Mouse (Mus musculus) embryonic facial prominence, embryonic 14.5 days (tissue): ENCODE data around the gene Cd72. TPM values are rescaled to one million over a fixed set of nuclear protein-coding genes. Genes with fewer than 3 reads are reported as not detected.
A peak's percentile ranks its signal among the peaks of the same experiment; 100 is the strongest.

Source experiments
- ATAC-seq: fragments of 200-750 bp; cut with Nextera tagmentation; 2 replicates; pipeline ENCODE4 v1.8.0; 2017; ENCODE audit warnings: low read depth, moderate number of reproducible peaks, moderate TSS enrichment
- DNase-seq: peaks from one replicate; pipeline ENCODE4 v3.0.0-alpha.2; 2015; ENCODE audit warnings: low spot score
- H3K27ac ChIP-seq: fragments of 300-500 bp; sonication (generic); replicated peaks from 2 replicates; pipeline ENCODE4 v1.5.1; 2014; ENCODE audit warnings: low read depth, mild to moderate bottlenecking, low read length, moderate library complexity
- H3K27me3 ChIP-seq: fragments of 300-500 bp; sonication (generic); replicated peaks from 2 replicates; pipeline ENCODE4 v1.6.1; 2014; ENCODE audit warnings: low read length; ENCODE audit not compliant: control insufficient read depth, insufficient read depth
- H3K36me3 ChIP-seq: fragments of 300-500 bp; sonication (generic); 2 replicates; pipeline ENCODE4 v1.6.1; 2014; ENCODE audit warnings: low read length, mixed read lengths; ENCODE audit not compliant: control insufficient read depth, insufficient read depth
- H3K4me1 ChIP-seq: fragments of 300-500 bp; sonication (generic); 2 replicates; pipeline ENCODE4 v1.6.1; 2014; ENCODE audit warnings: antibody characterized with exemption, low read length; ENCODE audit not compliant: control insufficient read depth, insufficient read depth
- H3K4me2 ChIP-seq: fragments of 300-500 bp; sonication (generic); 2 replicates; pipeline ENCODE4 v1.6.1; 2014; ENCODE audit warnings: low read depth, mild to moderate bottlenecking, low read length, moderate library complexity, mixed read lengths
- H3K4me3 ChIP-seq: fragments of 300-500 bp; sonication (generic); 2 replicates; pipeline ENCODE4 v1.5.1; 2014; ENCODE audit warnings: low read depth, mild to moderate bottlenecking, low read length
- H3K9ac ChIP-seq: fragments of 300-500 bp; sonication (generic); 2 replicates; pipeline ENCODE4 v1.6.1; 2014; ENCODE audit warnings: low read depth, mild to moderate bottlenecking, low read length, moderate library complexity, mixed read lengths
- H3K9me3 ChIP-seq: fragments of 300-500 bp; sonication (generic); 2 replicates; pipeline ENCODE4 v1.6.1; 2016; ENCODE audit warnings: low read length; ENCODE audit not compliant: control insufficient read depth
- WGBS: fragments of 180-500 bp; shearing (Covaris S2); extraction: QIAGEN DNeasy Blood & Tissue Kit; methylation state at CpG from one replicate; pipeline ENCODE4 v1.1.7; 2014; 5-methylcytosine and 5-hydroxymethylcytosine counted together
- polyA plus RNA-seq: library from polyadenylated mRNA; unstranded; fragments of >200 nt; fragmentation: Nextera tagmentation; extraction: Ambion mirVana; gene quantifications from 2 replicates; pipeline ENCODE4 v1.2.1, GENCODE M21; 2014

Cd72 gene
- polyA plus RNA-seq, 1 experiment from 2014 or later: 2.9 TPM

DNA sequence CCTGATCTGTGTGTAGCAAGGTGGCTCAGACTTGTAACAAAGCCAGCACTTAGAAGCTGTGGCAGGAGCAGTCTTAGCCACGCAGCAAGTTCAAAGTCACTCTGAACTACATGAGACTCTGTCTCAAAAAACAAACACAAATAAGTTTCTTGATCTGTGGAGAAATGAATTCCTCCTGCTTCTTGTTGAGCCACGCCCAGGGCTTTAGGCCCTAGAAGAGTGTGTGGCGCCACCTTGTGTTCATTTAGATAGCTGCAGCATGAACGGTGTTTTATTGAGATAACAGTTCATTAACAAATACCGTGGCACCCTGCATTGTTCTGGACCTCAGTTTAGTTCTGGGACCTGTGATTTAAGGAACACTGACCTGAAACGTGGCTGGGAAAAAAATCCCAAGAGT lies 34.1 kb downstream of the Cd72 start:
- peak; percentile 93 for DNase-seq
- no peak overlapping the region for H3K4me3 ChIP-seq
- H3K27ac ChIP-seq: 0 out of 2 replicates have a peak overlapping the region, but pooled peaks have one; percentile 28
- no peaks in the 10 kb centered on the region; the same call in 1 of the 2 replicates for H3K4me1 ChIP-seq
- H3K27me3 ChIP-seq: peaks cover 15% of the 10 kb centered on the region; the same call in 1 of the 2 replicates
- H3K4me2 ChIP-seq: no peak overlapping the region
- 2% methylated on average over 6 of the region's 6 CpGs for WGBS
- 0 out of 2 replicates have a peak, but pooled peaks have one; percentile 28 for ATAC-seq
- H3K9ac ChIP-seq: 0 out of 2 replicates have a peak overlapping the region, but pooled peaks have one; percentile 3
- no peaks in the 10 kb centered on the region for H3K9me3 ChIP-seq
- peaks cover 64% of the 10 kb centered on the region for H3K36me3 ChIP-seq

DNA sequence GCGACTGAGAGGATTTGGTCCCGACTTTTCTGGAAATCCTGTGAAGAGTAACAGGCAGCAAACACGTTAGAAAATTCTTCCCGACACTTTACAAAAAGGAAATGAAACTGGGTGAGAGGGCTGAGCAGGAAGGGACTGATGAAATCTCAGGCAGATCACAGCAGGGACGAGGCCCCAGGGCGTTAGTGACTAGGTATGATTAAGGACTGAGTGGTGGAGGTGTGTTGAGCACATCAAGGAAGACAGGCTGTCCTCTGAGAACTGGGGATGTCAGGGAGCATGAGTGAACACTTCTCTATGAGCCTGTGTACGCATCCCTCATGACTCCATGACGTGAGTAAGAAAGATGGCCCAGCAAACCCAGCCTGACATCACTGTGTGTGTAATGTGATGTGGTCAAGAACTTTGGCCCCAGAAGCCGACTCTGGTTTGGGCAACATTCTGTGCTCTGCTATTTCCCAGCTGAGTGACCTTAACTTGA lies 34.6 kb downstream of the Cd72 start:
- no peak for DNase-seq
- Histone ChIP-seq H3K27ac (peak overlapping the region; percentile 28), H3K9ac (0 out of 2 replicates have a peak overlapping the region, but pooled peaks have one; percentile 3), H3K4me1 (no peaks in the 10 kb centered on the region), H3K27me3 (peaks cover 11% of the 10 kb centered on the region; the same call in 1 of the 2 replicates), H3K9me3 (no peaks in the 10 kb centered on the region), H3K4me2 (no peak overlapping the region), H3K36me3 (peaks cover 63% of the 10 kb centered on the region), H3K4me3 (no peak overlapping the region)
- 55% methylated on average over 9 of the region's 9 CpGs for WGBS
- ATAC-seq: no peak

- Histone ChIP-seq H3K4me2 (no peak overlapping the region), H3K27ac (no peak overlapping the region), H3K27me3 (peaks cover 4% of the 10 kb centered on the region; the same call in 1 of the 2 replicates), H3K4me3 (no peak overlapping the region), H3K36me3 (peaks cover 59% of the 10 kb centered on the region), H3K9ac (no peak overlapping the region), H3K9me3 (no peaks in the 10 kb centered on the region), H3K4me1 (no peaks in the 10 kb centered on the region)
- WGBS: 51% methylated on average over 15 of the region's 15 CpGs
- no peak for DNase-seq
- no peak for ATAC-seq
Measured at GRCm38 (mm10) chr4:43418973-43419656, 35.3 kb downstream of the Cd72 start.

DNA sequence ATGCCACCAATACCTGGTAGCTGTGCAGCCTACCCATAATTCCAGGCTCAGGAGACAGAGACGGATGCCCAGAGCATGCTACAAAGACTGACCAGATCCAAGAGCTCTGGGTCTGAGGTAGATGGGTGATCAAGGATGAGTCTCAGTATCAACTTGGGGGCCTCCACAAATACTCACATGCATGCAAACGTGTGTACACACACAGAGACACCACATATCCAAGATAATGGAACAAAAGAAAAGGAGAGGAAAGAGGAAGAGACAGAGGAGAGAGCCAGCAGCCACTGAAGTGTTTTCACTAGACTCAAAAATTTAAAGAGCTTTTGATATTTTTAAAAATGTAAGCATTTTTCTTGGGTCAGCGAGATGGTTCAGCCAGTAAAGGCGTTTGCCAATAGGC lies 36.0 kb downstream of the Cd72 start:
- 67% methylated on average over 4 of the region's 4 CpGs for WGBS
- peaks cover 53% of the 10 kb centered on the region for H3K36me3 ChIP-seq

GRCm38 (mm10) chr4:43417269-43418062 lies 37.0 kb downstream of the Cd72 start:
- H3K36me3 ChIP-seq: peaks cover 43% of the 10 kb centered on the region
- no peak for DNase-seq
- no peak overlapping the region for H3K4me3 ChIP-seq
- ATAC-seq: no peak
- no peak overlapping the region for H3K4me2 ChIP-seq
- H3K9me3 ChIP-seq: no peaks in the 10 kb centered on the region
- H3K27me3 ChIP-seq: no peaks in the 10 kb centered on the region
- H3K27ac ChIP-seq: no peak overlapping the region
- H3K4me1 ChIP-seq: no peaks in the 10 kb centered on the region
- H3K9ac ChIP-seq: 0 out of 2 replicates have a peak overlapping the region, but pooled peaks have one; percentile 1
- 77% methylated on average over 16 of the region's 16 CpGs for WGBS

More for the DNA sequence above, 36.0 kb downstream of the Cd72 start:
- Histone ChIP-seq H3K27me3 (no peaks in the 10 kb centered on the region), H3K27ac (no peak overlapping the region), H3K9ac (peak overlapping the region; percentile 22; the same call in 1 of the 2 replicates), H3K4me2 (no peak overlapping the region), H3K4me1 (no peaks in the 10 kb centered on the region), H3K4me3 (no peak overlapping the region), H3K9me3 (no peaks in the 10 kb centered on the region)
- ATAC-seq: no peak
- no peak for DNase-seq

GRCm38 (mm10) chr4:43416071-43416490 lies 38.3 kb downstream of the Cd72 start:
- no peak overlapping the region for H3K9ac ChIP-seq
- DNase-seq (no peak), ATAC-seq (no peak)
- peaks cover 34% of the 10 kb centered on the region for H3K36me3 ChIP-seq
- no peaks in the 10 kb centered on the region for H3K4me1 ChIP-seq
- 95% methylated on average over 22 of the region's 22 CpGs for WGBS
- H3K4me3 ChIP-seq: no peak overlapping the region
- no peaks in the 10 kb centered on the region for H3K9me3 ChIP-seq
- H3K4me2 ChIP-seq: no peak overlapping the region
- no peaks in the 10 kb centered on the region for H3K27me3 ChIP-seq
- H3K27ac ChIP-seq: no peak overlapping the region

DNA sequence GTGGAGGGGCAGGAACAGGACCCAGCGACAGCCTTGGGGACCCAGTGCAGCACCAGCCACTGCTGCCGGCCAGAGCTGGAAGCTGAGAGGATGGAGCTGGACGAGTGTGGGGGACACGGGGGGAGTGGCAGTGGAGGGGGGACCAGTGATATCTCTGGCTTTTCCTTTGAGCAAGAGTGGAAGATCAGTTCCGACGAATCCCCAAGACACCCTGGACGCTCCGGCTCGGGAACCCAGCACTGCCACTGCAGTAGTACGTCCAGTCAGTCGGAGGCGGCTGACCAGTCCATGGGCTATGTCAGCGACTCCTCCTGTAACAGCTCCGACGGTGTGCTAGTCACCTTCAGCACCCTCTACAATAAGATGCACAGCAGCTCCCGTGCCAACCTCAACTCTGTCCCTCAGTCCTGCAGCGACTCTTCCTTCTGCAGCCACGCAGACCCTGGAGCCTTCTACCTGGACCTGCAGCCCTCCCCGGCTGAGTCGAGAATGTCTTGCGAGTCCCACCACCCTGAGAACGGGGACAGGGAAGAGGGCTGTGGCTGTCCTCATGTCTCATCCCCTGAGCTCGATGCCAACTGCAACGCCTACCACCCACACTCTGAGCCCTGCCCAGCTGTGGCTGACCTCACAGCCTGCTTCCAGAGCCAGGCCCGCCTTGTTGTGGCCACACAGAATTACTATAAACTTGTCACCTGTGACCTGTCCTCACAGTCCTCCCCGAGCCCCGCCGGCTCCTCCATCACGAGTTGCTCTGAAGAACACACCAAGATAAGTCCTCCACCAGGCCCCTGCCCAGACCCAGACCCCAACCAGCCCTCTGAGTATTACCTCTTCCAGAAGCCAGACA lies 39.0 kb downstream of the Cd72 start:
- H3K4me2 ChIP-seq: no peak overlapping the region
- H3K9me3 ChIP-seq: no peaks in the 10 kb centered on the region
- H3K9ac ChIP-seq: no peak overlapping the region
- WGBS: 86% methylated on average over 24 of the region's 29 CpGs
- peaks cover 34% of the 10 kb centered on the region for H3K36me3 ChIP-seq
- no peaks in the 10 kb centered on the region for H3K4me1 ChIP-seq
- no peak for DNase-seq
- no peak overlapping the region for H3K4me3 ChIP-seq
- H3K27me3 ChIP-seq: no peaks in the 10 kb centered on the region
- no peak for ATAC-seq
- no peak overlapping the region for H3K27ac ChIP-seq

DNA sequence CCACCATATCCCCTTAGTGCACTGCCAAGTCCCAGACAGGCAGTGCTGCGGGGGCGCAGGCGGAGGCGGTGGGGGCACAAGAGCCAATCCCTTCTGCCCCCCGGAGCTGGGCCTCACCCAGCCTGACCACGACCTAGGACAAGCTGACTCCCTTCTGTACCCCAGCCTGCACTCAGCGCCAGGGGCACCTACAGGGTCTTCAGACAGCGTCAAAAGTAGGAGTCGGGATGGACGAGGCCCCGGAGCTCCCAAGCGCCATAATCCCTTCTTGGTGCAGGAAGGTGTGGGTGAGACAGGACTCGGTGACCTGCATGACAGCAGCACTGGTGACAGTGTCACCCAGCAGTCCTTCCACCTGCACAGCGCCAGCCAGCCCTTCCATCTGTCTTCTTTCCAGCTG lies 39.7 kb downstream of the Cd72 start:
- Histone ChIP-seq H3K9ac (no peak overlapping the region), H3K4me1 (no peaks in the 10 kb centered on the region), H3K4me2 (no peak overlapping the region), H3K9me3 (no peaks in the 10 kb centered on the region), H3K36me3 (peaks cover 34% of the 10 kb centered on the region), H3K4me3 (no peak overlapping the region), H3K27me3 (no peaks in the 10 kb centered on the region), H3K27ac (no peak overlapping the region)
- ATAC-seq (no peak), DNase-seq (no peak)
- WGBS: 88% methylated on average over 14 of the region's 14 CpGs
